Mouse (Mus musculus): ENCODE results near the gene Eif3l. TPM values are rescaled to one million over a fixed set of nuclear protein-coding genes. Genes with fewer than 3 reads are reported as not detected.

Eif3l gene
- polyA plus RNA-seq, 1 experiment: 114 TPM

GRCm38 (mm10) chr15:79079567-79079966 is 4.6 kb downstream of the Eif3l start:
- peaks cover 2% of the 10 kb centered on the region; the same call in 1 of the 2 replicates for H3K4me1 ChIP-seq (ENCODE audit: control insufficient read depth, insufficient read depth, low read length)
- TF ChIP-seq CTCF (IDR thresholded peaks at IDR 0.05; ENCODE audit: low read depth, low read length) (no peak), POLR2A (IDR thresholded peaks at IDR 0.05; ENCODE audit: borderline replicate concordance, low read depth, low read length) (no peak)
- H3K27ac ChIP-seq (ENCODE audit: insufficient read depth, low read depth, low read length): no peak overlapping the region
- no peak overlapping the region for H3K4me3 ChIP-seq (ENCODE audit: insufficient read depth, low read length)

GRCm38 (mm10) chr15:79092284-79092683 is 17.3 kb downstream of the Eif3l start:
- H3K4me3 ChIP-seq (ENCODE audit: insufficient read depth, low read length): no peak overlapping the region
- TF ChIP-seq POLR2A (IDR thresholded peaks at IDR 0.05; ENCODE audit: borderline replicate concordance, low read depth, low read length): no peak
- no peaks in the 10 kb centered on the region for H3K4me1 ChIP-seq (ENCODE audit: control insufficient read depth, insufficient read depth, low read length)
- no peak overlapping the region for H3K27ac ChIP-seq (ENCODE audit: insufficient read depth, low read depth, low read length)

GRCm38 (mm10) chr15:79093083-79093839 is 18.3 kb downstream of the Eif3l start:
- Histone ChIP-seq H3K27ac (ENCODE audit: insufficient read depth, low read depth, low read length) (no peak overlapping the region), H3K4me1 (ENCODE audit: control insufficient read depth, insufficient read depth, low read length) (no peaks in the 10 kb centered on the region), H3K4me3 (ENCODE audit: insufficient read depth, low read length) (no peak overlapping the region)
- TF ChIP-seq CTCF (IDR thresholded peaks at IDR 0.05; ENCODE audit: low read depth, low read length) (no peak; the same call in 1 of the 2 replicates), POLR2A (IDR thresholded peaks at IDR 0.05; ENCODE audit: borderline replicate concordance, low read depth, low read length) (no peak)

- TF ChIP-seq POLR2A (IDR thresholded peaks at IDR 0.05; ENCODE audit: borderline replicate concordance, low read depth, low read length) (no peak), CTCF (IDR thresholded peaks at IDR 0.05; ENCODE audit: low read depth, low read length) (no peak)
- H3K4me1 ChIP-seq (ENCODE audit: control insufficient read depth, insufficient read depth, low read length): no peaks in the 10 kb centered on the region
- no peak overlapping the region for H3K27ac ChIP-seq (ENCODE audit: insufficient read depth, low read depth, low read length)
- H3K4me3 ChIP-seq (ENCODE audit: insufficient read depth, low read length): no peak overlapping the region
These were observed 20.5 kb downstream of the Eif3l start for GRCm38 (mm10) chr15:79095483-79095882.

- TF ChIP-seq POLR2A (IDR thresholded peaks at IDR 0.05; ENCODE audit: borderline replicate concordance, low read depth, low read length) (no peak), CTCF (IDR thresholded peaks at IDR 0.05; ENCODE audit: low read depth, low read length) (no peak)
- Histone ChIP-seq H3K4me3 (ENCODE audit: insufficient read depth, low read length) (no peak overlapping the region), H3K4me1 (ENCODE audit: control insufficient read depth, insufficient read depth, low read length) (no peaks in the 10 kb centered on the region), H3K27ac (ENCODE audit: insufficient read depth, low read depth, low read length) (no peak overlapping the region)
These were observed 21.6 kb downstream of the Eif3l start for GRCm38 (mm10) chr15:79096556-79096955.

GRCm38 (mm10) chr15:79097135-79097534 is 22.2 kb downstream of the Eif3l start:
- H3K27ac ChIP-seq (ENCODE audit: insufficient read depth, low read depth, low read length): no peak overlapping the region
- H3K4me3 ChIP-seq (ENCODE audit: insufficient read depth, low read length): no peak overlapping the region
- TF ChIP-seq CTCF (IDR thresholded peaks at IDR 0.05; ENCODE audit: low read depth, low read length): no peak
- TF ChIP-seq POLR2A (IDR thresholded peaks at IDR 0.05; ENCODE audit: borderline replicate concordance, low read depth, low read length): no peak
- H3K4me1 ChIP-seq (ENCODE audit: control insufficient read depth, insufficient read depth, low read length): no peaks in the 10 kb centered on the region

GRCm38 (mm10) chr15:79097611-79098025 is 22.6 kb downstream of the Eif3l start:
- H3K4me1 ChIP-seq (ENCODE audit: control insufficient read depth, insufficient read depth, low read length): no peaks in the 10 kb centered on the region
- no peak overlapping the region for H3K4me3 ChIP-seq (ENCODE audit: insufficient read depth, low read length)
- H3K27ac ChIP-seq (ENCODE audit: insufficient read depth, low read depth, low read length): no peak overlapping the region
- TF ChIP-seq POLR2A (IDR thresholded peaks at IDR 0.05; ENCODE audit: borderline replicate concordance, low read depth, low read length) (no peak), CTCF (IDR thresholded peaks at IDR 0.05; ENCODE audit: low read depth, low read length) (no peak)

- no peak for TF ChIP-seq CTCF (IDR thresholded peaks at IDR 0.05; ENCODE audit: low read depth, low read length)
- TF ChIP-seq POLR2A (IDR thresholded peaks at IDR 0.05; ENCODE audit: borderline replicate concordance, low read depth, low read length): no peak
- no peak overlapping the region for H3K27ac ChIP-seq (ENCODE audit: insufficient read depth, low read depth, low read length)
- no peak overlapping the region for H3K4me3 ChIP-seq (ENCODE audit: insufficient read depth, low read length)
- H3K4me1 ChIP-seq (ENCODE audit: control insufficient read depth, insufficient read depth, low read length): no peaks in the 10 kb centered on the region
These were observed 23.2 kb downstream of the Eif3l start for GRCm38 (mm10) chr15:79098220-79098619.

- no peak overlapping the region for H3K27ac ChIP-seq (ENCODE audit: insufficient read depth, low read depth, low read length)
- H3K4me3 ChIP-seq (ENCODE audit: insufficient read depth, low read length): no peak overlapping the region
- no peaks in the 10 kb centered on the region for H3K4me1 ChIP-seq (ENCODE audit: control insufficient read depth, insufficient read depth, low read length)
- TF ChIP-seq POLR2A (IDR thresholded peaks at IDR 0.05; ENCODE audit: borderline replicate concordance, low read depth, low read length) (no peak), CTCF (IDR thresholded peaks at IDR 0.05; ENCODE audit: low read depth, low read length) (no peak)
These were observed 23.9 kb downstream of the Eif3l start for GRCm38 (mm10) chr15:79098868-79099267.

- Histone ChIP-seq H3K4me1 (ENCODE audit: control insufficient read depth, insufficient read depth, low read length) (no peaks in the 10 kb centered on the region), H3K27ac (ENCODE audit: insufficient read depth, low read depth, low read length) (no peak overlapping the region), H3K4me3 (ENCODE audit: insufficient read depth, low read length) (no peak overlapping the region)
- TF ChIP-seq POLR2A (IDR thresholded peaks at IDR 0.05; ENCODE audit: borderline replicate concordance, low read depth, low read length) (no peak), CTCF (IDR thresholded peaks at IDR 0.05; ENCODE audit: low read depth, low read length) (no peak)
These were observed 24.5 kb downstream of the Eif3l start for GRCm38 (mm10) chr15:79099456-79099855.
